Mouse (Mus musculus) brain, embryonic 14.5 days (tissue): Measurements from ENCODE around the gene Serpinb13.

Source experiments
- CTCF ChIP-seq: fragments of 200-500 bp; IDR thresholded peaks from 2 replicates; pipeline ENCODE4 v1.5.1; 2012; ENCODE audit warnings: inconsistent platforms, mild to moderate bottlenecking, moderate library complexity, borderline replicate concordance; ENCODE audit not compliant: insufficient read depth, insufficient read length; ENCODE audit errors: extremely low read depth
- POLR2A ChIP-seq: fragments of 200-500 bp; IDR thresholded peaks from 2 replicates; pipeline ENCODE4 v1.6.1; 2012; ENCODE audit warnings: mild to moderate bottlenecking, inconsistent platforms, borderline replicate concordance; ENCODE audit not compliant: poor library complexity, insufficient read depth, insufficient read length, severe bottlenecking; ENCODE audit errors: extremely low read depth

GRCm38 (mm10) chr1:107006316-107006715 lies 25.5 kb downstream of the Serpinb13 start:
- TF ChIP-seq POLR2A (no peak), CTCF (no peak)
